In genomic region chr13:35815205-35815726, GRCm38 (mm10) we compare ENCODE assay signal across 15 mouse cellular contexts.
"Had no signal": no experiment of that assay in that cellular context is flagged by ENCODE, and none has a peak within 500 bp of the region (broad histone marks: within the 10 kb centered on the region; RNA-seq: fewer than 3 reads in every experiment).

No protein-coding gene starts in this region.

- H3K4me2 ChIP-seq: heart, embryonic 11.5 days; heart, embryonic 13.5 days; hindbrain, embryonic 12.5 days; hindbrain, embryonic 14.5 days; kidney, embryonic 15.5 days; limb, embryonic 13.5 days; limb, embryonic 15.5 days; liver, embryonic 12.5 days had no signal

- DNase-seq: gastrocnemius, postnatal 36 days had no signal

- H3K9ac ChIP-seq: heart, embryonic 13.5 days; heart, embryonic 15.5 days; hindbrain, embryonic 12.5 days; hindbrain, embryonic 14.5 days; kidney, embryonic 15.5 days; limb, embryonic 13.5 days; limb, embryonic 15.5 days; liver, embryonic 12.5 days; liver, embryonic 14.5 days had no signal

- H3K27ac ChIP-seq: heart, adult 2 months; hindbrain, embryonic 12.5 days; hindbrain, embryonic 14.5 days; kidney, embryonic 15.5 days; layer of hippocampus, adult 2 months; left cerebral cortex, adult 2 months; limb, embryonic 13.5 days; liver, embryonic 12.5 days; liver, embryonic 14.5 days had no signal

- ATAC-seq: hindbrain, embryonic 16.5 days; liver, embryonic 12.5 days had no signal

- H3K27me3 ChIP-seq: heart, embryonic 13.5 days; heart, embryonic 15.5 days; hindbrain, embryonic 12.5 days; kidney, embryonic 15.5 days; limb, embryonic 13.5 days; limb, embryonic 15.5 days; liver, embryonic 12.5 days had no signal

- H3K9me3 ChIP-seq: heart, embryonic 13.5 days; heart, embryonic 15.5 days; hindbrain, embryonic 12.5 days; kidney, embryonic 15.5 days; limb, embryonic 13.5 days; limb, embryonic 15.5 days; liver, embryonic 12.5 days had no signal

- H3K4me3 ChIP-seq: heart, adult 2 months; heart, embryonic 13.5 days; heart, embryonic 15.5 days; hindbrain, embryonic 12.5 days; kidney, embryonic 15.5 days; layer of hippocampus, adult 2 months; left cerebral cortex, adult 2 months; limb, embryonic 13.5 days; limb, embryonic 15.5 days; liver, embryonic 12.5 days had no signal
